Mouse (Mus musculus): Measurements from ENCODE around the gene Slc5a1. TPM values are rescaled to one million over a fixed set of nuclear protein-coding genes. Genes with fewer than 3 reads are reported as not detected.

Slc5a1 gene
- polyA plus RNA-seq, 1 experiment: 0.47 TPM

DNA sequence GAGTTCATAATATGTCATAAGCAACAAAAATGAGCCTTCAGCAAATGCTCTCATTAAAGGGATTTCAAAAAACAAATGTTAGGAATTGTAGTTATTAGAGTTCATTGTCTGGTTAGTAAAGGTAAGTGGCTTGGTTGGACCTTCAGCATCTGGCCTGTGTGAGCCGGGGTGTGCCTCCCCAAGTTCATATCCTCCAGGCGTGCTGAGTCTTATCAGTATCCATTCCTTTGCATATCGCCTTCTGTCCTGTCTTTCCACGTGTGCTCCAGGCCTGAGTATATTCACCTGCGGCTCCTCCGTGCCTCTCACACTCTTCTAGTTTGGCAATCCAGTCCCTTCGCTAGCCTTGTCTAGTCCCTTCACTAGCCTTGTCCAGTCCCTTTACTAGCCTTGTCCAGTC is 102.3 kb downstream of the Slc5a1 start:
- Histone ChIP-seq H3K36me3 (ENCODE audit: control insufficient read depth, insufficient read depth, low read length) (no peaks in the 10 kb centered on the region), H3K4me3 (ENCODE audit: control insufficient read depth, insufficient read depth, low read length) (no peak overlapping the region), H3K27ac (ENCODE audit: control insufficient read depth, insufficient read depth, low read length) (no peak overlapping the region), H3K4me1 (replicated peaks; ENCODE audit: control insufficient read depth, insufficient read depth, low read length) (no peaks in the 10 kb centered on the region), H3K27me3 (ENCODE audit: control insufficient read depth, insufficient read depth, low read length) (no peaks in the 10 kb centered on the region)
- TF ChIP-seq POLR2A (IDR thresholded peaks at IDR 0.05; ENCODE audit: control insufficient read depth, extremely low read depth, insufficient read depth, low read length, poor library complexity) (no peak), CTCF (IDR thresholded peaks at IDR 0.05; ENCODE audit: borderline replicate concordance, control insufficient read depth, extremely low read depth, insufficient read depth, low read length, poor library complexity) (no peak)
- DNase-seq: no peak
- WGBS: 98% methylated on average over 7 of the region's 7 CpGs

DNA sequence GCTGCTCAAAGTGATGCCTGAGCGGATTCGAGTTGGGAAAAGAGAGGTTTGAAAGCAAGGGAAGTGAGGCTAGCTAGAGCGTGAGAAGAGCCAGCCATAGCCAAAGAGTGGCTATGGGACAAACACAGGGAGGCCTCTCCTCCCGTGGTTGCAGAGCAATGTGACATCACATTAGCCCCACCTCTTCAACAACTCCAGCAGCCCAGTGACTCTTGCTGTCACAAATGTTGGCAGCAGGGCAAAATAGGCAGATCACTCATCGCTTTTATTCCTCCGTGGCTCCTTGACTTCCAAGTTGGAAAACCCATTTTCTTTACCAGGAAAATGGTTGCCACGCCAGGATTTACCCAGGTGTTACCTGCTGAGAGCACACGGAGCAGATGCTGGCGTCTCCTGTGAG is 103.1 kb downstream of the Slc5a1 start:
- Histone ChIP-seq H3K27me3 (ENCODE audit: control insufficient read depth, insufficient read depth, low read length) (no peaks in the 10 kb centered on the region), H3K27ac (ENCODE audit: control insufficient read depth, insufficient read depth, low read length) (no peak overlapping the region), H3K4me3 (ENCODE audit: control insufficient read depth, insufficient read depth, low read length) (no peak overlapping the region), H3K36me3 (ENCODE audit: control insufficient read depth, insufficient read depth, low read length) (no peaks in the 10 kb centered on the region), H3K4me1 (replicated peaks; ENCODE audit: control insufficient read depth, insufficient read depth, low read length) (no peaks in the 10 kb centered on the region)
- WGBS: 83% methylated on average over 9 of the region's 9 CpGs
- TF ChIP-seq CTCF (IDR thresholded peaks at IDR 0.05; ENCODE audit: borderline replicate concordance, control insufficient read depth, extremely low read depth, insufficient read depth, low read length, poor library complexity) (no peak), POLR2A (IDR thresholded peaks at IDR 0.05; ENCODE audit: control insufficient read depth, extremely low read depth, insufficient read depth, low read length, poor library complexity) (no peak)
- no peak for DNase-seq

- Histone ChIP-seq H3K4me1 (replicated peaks; ENCODE audit: control insufficient read depth, insufficient read depth, low read length) (no peaks in the 10 kb centered on the region), H3K4me3 (ENCODE audit: control insufficient read depth, insufficient read depth, low read length) (no peak overlapping the region), H3K27ac (ENCODE audit: control insufficient read depth, insufficient read depth, low read length) (no peak overlapping the region), H3K27me3 (ENCODE audit: control insufficient read depth, insufficient read depth, low read length) (no peaks in the 10 kb centered on the region), H3K36me3 (ENCODE audit: control insufficient read depth, insufficient read depth, low read length) (no peaks in the 10 kb centered on the region)
- 86% methylated on average over 14 of the region's 14 CpGs for WGBS
- no peak for DNase-seq
- no peak for TF ChIP-seq CTCF (IDR thresholded peaks at IDR 0.05; ENCODE audit: borderline replicate concordance, control insufficient read depth, extremely low read depth, insufficient read depth, low read length, poor library complexity)
- TF ChIP-seq POLR2A (IDR thresholded peaks at IDR 0.05; ENCODE audit: control insufficient read depth, extremely low read depth, insufficient read depth, low read length, poor library complexity): no peak
These were observed 104.7 kb downstream of the Slc5a1 start for GRCm38 (mm10) chr5:33208533-33209245.

DNA sequence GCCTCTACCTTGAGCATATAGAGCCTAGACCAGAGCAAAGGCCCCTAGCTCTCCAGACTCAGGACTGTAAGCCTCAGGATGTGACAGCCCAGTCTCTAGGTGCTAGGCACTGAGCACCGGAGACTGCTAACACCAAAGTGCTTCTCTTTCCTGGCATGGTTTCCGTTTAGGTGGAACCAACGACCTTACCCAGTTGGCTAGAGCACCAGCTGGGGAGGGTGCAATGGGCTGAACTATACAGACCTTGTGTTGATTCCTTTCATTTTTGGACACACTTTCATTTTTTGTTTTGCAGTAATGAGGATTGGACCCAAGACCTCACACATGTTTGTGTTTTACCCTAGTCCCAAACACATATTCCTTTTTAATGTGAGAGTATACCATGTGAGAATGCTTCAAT is 106.5 kb downstream of the Slc5a1 start:
- no peak overlapping the region for H3K4me3 ChIP-seq (ENCODE audit: control insufficient read depth, insufficient read depth, low read length)
- TF ChIP-seq POLR2A (IDR thresholded peaks at IDR 0.05; ENCODE audit: control insufficient read depth, extremely low read depth, insufficient read depth, low read length, poor library complexity): no peak
- no peak for TF ChIP-seq CTCF (IDR thresholded peaks at IDR 0.05; ENCODE audit: borderline replicate concordance, control insufficient read depth, extremely low read depth, insufficient read depth, low read length, poor library complexity)
- H3K27ac ChIP-seq (ENCODE audit: control insufficient read depth, insufficient read depth, low read length): no peak overlapping the region
- H3K27me3 ChIP-seq (ENCODE audit: control insufficient read depth, insufficient read depth, low read length): no peaks in the 10 kb centered on the region
- 76% methylated on average over 3 of the region's 3 CpGs for WGBS
- DNase-seq: no peak
- H3K4me1 ChIP-seq (replicated peaks; ENCODE audit: control insufficient read depth, insufficient read depth, low read length): no peaks in the 10 kb centered on the region
- no peaks in the 10 kb centered on the region for H3K36me3 ChIP-seq (ENCODE audit: control insufficient read depth, insufficient read depth, low read length)

- H3K27ac ChIP-seq (ENCODE audit: control insufficient read depth, insufficient read depth, low read length): no peak overlapping the region
- no peak for DNase-seq
- no peaks in the 10 kb centered on the region for H3K36me3 ChIP-seq (ENCODE audit: control insufficient read depth, insufficient read depth, low read length)
- no peaks in the 10 kb centered on the region for H3K27me3 ChIP-seq (ENCODE audit: control insufficient read depth, insufficient read depth, low read length)
- 94% methylated on average over 5 of the region's 5 CpGs for WGBS
- H3K4me3 ChIP-seq (ENCODE audit: control insufficient read depth, insufficient read depth, low read length): no peak overlapping the region
- TF ChIP-seq CTCF (IDR thresholded peaks at IDR 0.05; ENCODE audit: borderline replicate concordance, control insufficient read depth, extremely low read depth, insufficient read depth, low read length, poor library complexity) (no peak), POLR2A (IDR thresholded peaks at IDR 0.05; ENCODE audit: control insufficient read depth, extremely low read depth, insufficient read depth, low read length, poor library complexity) (no peak)
- no peaks in the 10 kb centered on the region for H3K4me1 ChIP-seq (replicated peaks; ENCODE audit: control insufficient read depth, insufficient read depth, low read length)
These were observed 107.2 kb downstream of the Slc5a1 start for GRCm38 (mm10) chr5:33211254-33211653.

Other genes starting within 250 kb of the Slc5a1 start
- gene Prr14l, start 250.0 kb upstream of the Slc5a1 start, polyA plus RNA-seq (2012; rRNA removed): 27.1 and 40.2 TPM in 2 replicates
- gene Depdc5, start 240.5 kb upstream of the Slc5a1 start, polyA plus RNA-seq (2012; rRNA removed): 25.1 and 26.5 TPM in 2 replicates
- gene Ywhah, start 85.4 kb upstream of the Slc5a1 start, polyA plus RNA-seq (2012; rRNA removed): 171 and 214 TPM in 2 replicates
- gene Spon2, start 114.2 kb downstream of the Slc5a1 start, polyA plus RNA-seq (2012; rRNA removed): 8.0 and 10.5 TPM in 2 replicates
- 565 and 568 TPM in 2 replicates for gene Ctbp1, start 170.8 kb downstream of the Slc5a1 start, polyA plus RNA-seq (2012; rRNA removed)
- gene Maea, start 231.3 kb downstream of the Slc5a1 start, polyA plus RNA-seq (2012; rRNA removed): 124 and 130 TPM in 2 replicates

Data from thymus, adult 2 months (tissue).